Mouse (Mus musculus) heart, postnatal 36 days (tissue): ENCODE measurements around the gene Pyroxd1. TPM values are rescaled to one million over a fixed set of nuclear protein-coding genes. Genes with fewer than 3 reads are reported as not detected.
A peak's percentile ranks its signal among the peaks of the same experiment; 100 is the strongest.

Source experiments
- DNase-seq, 2 experiments: peaks; one replicate each; pipeline ENCODE4 v3.0.0; 2021 to 2022
- intact Hi-C: fragments of 180-260 bp; cut with DNase I; formaldehyde crosslinking; loops from one replicate; pipeline ENCODE4 v1.15.1; 2025
- total RNA-seq, 2 experiments: library from RNA; stranded (reverse); gene quantifications; 2 replicates each; pipeline ENCODE4 v1.2.3; 2021

The Pyroxd1 gene
- total RNA-seq, 2 experiments from 2014 or later = 8.7 to 10.5 TPM

DNA sequence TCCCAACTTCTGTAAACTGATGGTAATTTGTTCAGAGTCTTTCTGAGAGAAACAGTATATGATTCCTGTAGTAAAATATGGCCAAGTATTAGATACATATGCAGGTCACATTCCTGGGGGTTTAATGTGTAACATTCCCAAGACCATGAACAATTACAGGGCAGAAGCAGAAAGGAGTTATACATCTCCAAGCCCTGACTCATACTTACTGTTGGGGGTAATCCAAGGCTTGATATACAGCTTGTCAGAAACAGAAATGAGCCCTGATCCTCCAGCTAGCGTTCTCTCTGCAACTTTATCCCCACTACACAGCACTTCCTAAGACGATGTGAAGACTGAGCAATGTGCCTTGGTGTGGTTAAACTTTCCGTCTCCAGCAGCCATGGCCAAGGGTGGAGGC is 22.1 kb downstream of the Pyroxd1 start:
- DNase-seq = no peak
- intact Hi-C loops = no loop called here

DNA sequence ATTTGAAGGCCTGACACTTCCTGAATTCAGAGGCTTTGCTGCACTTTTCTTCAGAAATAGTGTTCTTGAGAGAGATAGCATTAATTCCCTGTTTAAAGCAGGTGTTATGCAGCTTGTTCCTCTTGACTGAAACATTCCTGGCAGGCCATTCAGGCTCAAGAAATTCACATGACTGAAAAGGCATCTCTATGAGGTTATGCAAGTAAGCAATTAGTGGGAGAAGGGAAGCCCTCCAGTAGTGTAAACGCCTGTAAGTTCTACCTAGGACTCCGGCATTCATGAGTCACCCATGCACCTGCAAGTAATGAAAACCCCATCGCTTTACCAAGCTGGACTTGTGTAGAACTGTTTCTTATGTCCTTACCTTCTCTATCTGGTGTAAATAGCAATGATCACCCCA is 24.1 kb downstream of the Pyroxd1 start:
- DNase-seq = no peak
- intact Hi-C loops = no loop called here

DNA sequence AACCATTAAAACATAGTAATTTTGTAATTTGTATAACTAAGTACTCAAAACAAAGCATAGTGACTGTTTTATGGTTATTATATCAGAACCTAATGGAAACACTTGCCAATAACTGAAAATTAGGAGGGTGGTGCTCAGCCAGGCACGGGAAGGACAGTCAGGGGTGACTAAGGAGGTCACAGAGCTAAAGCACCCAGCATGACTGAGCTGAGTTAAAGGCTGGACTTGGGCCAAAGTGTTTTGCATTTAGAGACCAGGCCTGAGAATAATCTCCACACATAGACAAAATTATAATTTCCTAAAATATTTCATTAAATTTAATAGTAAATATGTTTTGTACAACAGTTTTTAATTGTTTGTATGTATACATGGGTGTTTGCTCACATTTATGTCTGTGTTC is 31.6 kb downstream of the Pyroxd1 start:
- intact Hi-C loops = no loop called here

DNA sequence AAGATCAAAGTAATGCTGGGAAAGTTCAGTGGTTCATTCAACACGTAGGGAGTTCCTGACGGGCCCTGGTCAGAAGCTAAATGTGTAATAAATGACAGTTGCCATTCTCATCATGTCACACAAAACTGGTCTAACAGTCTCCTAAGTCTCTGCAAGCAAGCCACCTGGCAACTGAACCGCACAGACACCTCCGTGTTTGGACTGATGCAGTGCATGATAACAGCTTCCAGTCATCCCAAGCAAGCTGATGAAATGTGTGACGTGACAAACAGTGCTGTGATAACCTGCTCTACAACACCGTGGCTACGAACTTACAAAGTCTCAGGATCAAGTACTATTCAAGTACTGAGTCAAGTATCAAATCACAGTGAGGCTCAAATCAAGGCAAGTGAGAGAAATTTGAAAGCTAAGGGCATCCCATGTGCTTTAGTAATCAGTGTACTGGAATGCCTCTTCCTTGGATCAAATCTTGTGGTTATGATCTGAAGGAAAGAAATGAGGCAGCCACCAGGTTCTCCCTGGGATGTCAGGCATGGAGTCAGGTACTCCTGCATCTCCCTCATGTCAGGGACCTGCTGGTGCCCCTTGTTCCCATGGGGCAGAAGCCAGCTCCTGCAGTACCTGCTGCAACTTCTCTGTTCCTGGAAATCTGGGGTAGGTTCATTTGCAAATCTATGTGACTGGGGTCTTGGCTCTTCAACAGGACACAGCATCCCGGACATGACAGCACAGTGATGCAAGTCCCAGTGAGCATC is 33.3 kb downstream of the Pyroxd1 start:
- intact Hi-C loops = no loop called here
- DNase-seq = no peak

More for the DNA sequence above, 31.6 kb downstream of the Pyroxd1 start:
- no peak for DNase-seq

DNA sequence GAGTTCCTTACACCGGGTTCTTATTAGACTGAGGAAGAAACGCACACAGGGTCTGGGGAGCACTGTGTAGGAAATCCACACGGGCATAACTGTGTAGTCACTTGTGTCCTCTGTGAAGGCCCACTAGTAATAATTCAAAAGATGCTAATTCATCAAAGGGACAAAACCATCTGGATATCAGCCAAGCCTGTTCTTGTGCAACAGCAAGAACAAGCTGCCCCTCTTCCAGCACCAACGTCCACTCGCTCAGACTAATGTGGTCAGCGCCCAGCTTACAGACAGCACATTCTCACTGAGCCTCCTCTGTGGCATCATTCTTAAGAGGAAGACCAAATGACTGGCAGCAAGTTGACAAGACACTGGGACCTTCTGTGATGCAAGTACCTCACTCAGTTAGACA is 34.5 kb downstream of the Pyroxd1 start:
- intact Hi-C loops = no loop called here
- DNase-seq = no peak

DNA sequence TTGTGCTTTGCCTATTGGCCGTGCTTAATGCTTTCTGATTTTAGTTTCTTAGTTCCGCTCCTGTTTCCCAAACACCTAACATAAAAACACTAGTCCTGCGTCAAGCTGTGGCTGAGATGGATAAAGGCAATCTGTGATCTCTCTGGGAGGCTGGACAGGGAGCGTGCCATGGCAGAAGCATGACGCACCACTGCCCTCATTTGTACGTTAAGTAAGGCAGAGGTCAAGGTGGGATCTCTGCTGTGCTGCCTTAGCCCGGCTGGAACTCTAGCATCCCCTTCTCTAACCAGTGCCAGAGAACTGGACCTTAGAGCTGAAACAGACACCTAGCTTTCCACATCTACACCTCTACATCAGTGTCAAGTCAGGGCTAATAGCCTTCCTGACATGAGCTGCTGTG is 36.2 kb downstream of the Pyroxd1 start:
- intact Hi-C loops = no loop called here
- no peak for DNase-seq

DNA sequence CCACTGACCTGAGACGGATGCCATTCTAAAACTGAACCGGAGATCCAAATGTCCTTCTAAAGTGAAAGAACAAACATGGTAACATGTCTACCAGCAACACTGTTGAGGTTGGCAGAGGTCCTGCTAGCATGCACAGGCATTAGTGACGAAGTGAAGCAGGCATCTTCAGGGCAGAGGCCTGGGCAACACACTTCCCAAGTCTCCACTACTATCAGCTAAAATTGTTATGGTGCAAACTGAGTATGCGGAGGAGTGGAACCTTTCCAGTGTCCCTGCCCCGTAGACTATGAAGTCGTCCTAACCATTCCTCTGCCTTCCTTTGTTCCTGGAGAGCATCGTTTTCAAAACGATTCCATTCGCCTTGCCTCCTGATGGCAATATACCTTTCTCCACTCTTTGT is 39.1 kb downstream of the Pyroxd1 start:
- intact Hi-C loops = no loop called here

DNA sequence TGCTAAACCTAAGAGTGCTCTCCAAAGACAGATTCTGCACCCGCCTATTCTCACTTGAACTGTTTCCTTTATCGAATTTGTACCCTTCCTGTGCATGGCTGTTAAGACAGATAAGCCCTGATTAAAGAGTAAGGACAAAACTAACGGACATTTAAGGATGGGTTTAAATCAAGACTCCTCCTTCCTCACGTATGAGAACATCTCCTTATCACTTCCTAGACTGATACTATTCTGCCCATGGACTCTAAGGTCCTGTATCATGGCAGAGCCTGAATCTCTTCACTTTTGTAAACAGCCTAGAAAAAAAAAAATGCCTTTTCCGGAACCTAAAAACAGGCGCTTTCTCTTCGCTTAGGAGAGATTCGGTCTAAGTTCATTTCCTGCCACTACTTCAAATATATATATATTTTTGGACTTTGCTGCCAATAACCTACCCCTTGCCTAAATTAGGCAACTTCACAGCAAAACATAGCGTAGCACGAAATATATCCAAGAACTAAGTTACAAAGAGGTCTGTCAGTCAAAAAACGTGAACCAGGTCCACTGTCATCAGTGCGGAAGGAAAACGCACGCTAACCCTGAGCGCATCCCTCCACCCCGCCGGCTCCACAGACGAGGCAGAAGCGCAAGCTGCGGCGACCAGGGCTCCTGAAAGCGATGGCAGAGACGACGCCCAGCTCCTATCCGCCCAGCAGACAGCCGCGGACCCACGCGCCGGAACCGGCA is 41.0 kb downstream of the Pyroxd1 start:
- intact Hi-C loops = loop anchor here (2.0 to 5.0 kb wide), 3 partner anchors 40 to 371 kb away; partner anchors contain the start of gene Cmas
- no peak for DNase-seq

More for the DNA sequence above, 39.1 kb downstream of the Pyroxd1 start:
- DNase-seq = no peak

DNA sequence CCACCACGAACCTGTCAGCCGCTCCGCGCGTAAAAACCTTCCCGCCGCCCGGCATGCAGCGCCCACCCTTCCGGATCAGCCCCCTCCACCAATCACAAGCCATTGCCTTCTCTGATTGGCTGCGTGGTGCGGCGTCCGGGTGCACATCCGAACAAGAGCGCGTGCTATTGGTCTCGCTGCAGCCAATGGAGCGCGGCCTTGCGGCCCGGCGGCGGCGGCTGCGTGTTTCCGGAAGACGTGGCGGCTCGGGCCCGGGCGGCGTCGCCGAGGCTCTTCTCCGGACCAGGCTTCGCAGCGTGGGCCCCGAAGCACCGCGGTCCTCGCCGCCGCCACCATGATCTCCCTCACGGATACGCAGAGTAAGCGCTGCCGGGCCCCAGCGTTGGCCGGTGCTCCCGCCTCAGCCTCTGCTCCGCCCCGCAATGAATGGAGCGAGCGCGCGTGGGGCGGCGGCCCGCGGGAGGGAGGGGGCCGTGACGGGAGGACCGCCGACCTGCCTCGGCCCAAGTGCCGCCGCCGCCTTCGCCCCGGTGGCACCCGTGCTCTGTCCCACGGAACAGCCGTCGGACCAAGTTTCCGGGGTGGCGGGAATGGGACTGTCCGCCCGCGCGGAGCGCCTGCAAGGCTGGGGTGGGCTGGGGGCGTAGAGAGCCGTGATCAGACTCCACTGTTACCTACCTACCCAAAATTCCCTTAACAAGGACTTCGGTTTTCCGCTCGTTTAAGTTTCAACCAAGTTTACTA is 41.7 kb downstream of the Pyroxd1 start, which contains the start of the genes Recql and Golt1b:
Recql (minus strand) TSS at position 77 of the 744 bp plus-strand sequence.
Golt1b (plus strand) TSS at position 211 of the 744 bp plus-strand sequence.
- intact Hi-C loops = loop anchor here (2.0 to 5.0 kb wide), 3 partner anchors 40 to 370 kb away; partner anchors contain the start of gene Cmas
- peak; percentile 97 to 98 for DNase-seq

DNA sequence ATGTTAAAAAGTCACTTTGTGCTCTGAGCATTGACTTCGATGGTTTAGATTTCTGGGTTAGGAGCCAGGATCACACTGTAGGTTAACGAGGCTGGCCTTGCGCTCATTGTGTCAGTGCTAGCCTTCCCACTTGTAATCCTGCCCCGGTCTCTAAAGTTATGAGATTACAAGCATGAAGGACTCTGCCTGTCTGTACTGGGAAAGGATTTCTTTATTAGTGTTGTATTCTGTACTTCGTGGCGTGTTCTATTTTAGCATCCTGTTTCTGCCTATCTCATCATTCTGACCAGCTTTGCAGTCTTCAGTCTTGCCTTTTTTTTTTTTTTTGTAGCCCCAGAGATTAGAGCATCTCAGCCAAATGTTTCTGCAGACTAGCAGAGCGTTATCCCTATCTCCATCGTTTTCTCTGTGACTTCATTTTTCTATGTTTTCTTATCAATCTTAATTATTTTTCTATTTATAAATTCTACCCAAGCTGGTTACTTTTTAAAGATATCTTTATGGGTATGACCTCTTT is 42.4 kb downstream of the Pyroxd1 start:
- intact Hi-C loops = loop anchor here (2.0 to 5.0 kb wide), 3 partner anchors 41 to 369 kb away; partner anchors contain the start of gene Cmas
- DNase-seq = no peak

DNA sequence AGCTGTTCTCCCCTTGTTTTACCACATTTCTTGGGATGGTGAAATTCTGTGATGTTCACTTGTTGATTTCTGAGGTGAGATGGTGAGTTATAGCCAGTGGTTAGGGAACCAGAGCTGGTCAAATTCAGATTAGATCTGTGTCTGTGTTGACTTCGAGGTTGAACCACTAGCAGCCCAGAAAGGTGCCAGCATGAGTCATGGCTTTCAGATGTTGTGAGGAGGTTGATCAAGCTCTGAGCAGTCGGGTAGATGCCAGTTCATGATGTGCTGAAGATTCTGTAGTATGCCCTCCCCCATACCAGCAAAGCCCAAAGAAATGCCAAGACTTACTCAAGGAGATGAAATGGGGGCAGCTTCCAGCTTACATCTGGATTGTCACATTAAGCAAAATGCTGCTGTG is 43.6 kb downstream of the Pyroxd1 start:
- DNase-seq = no peak

DNA sequence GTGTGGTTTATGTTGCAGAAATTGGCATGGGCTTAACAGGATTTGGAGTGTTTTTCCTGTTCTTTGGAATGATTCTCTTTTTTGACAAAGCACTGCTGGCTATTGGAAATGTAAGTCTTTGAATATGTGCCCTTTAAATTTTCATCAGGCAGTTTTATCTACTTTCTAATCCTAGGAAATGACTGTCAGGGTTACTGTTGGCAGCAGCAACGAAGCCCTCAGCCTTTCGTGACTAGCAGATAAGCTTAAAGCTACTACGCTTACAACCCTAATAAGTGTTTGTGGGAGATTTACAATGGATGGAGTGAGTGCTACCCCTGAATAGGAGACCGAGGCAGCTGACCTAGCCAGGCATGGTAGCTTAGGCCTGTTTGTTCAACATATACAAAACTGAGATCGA is 46.9 kb downstream of the Pyroxd1 start:
- intact Hi-C loops = no loop called here

More for the DNA sequence above, 43.6 kb downstream of the Pyroxd1 start:
- intact Hi-C loops = loop anchor here (5.0 kb wide), 2 partner anchors 123 to 368 kb away; partner anchors contain the start of gene Cmas

DNA sequence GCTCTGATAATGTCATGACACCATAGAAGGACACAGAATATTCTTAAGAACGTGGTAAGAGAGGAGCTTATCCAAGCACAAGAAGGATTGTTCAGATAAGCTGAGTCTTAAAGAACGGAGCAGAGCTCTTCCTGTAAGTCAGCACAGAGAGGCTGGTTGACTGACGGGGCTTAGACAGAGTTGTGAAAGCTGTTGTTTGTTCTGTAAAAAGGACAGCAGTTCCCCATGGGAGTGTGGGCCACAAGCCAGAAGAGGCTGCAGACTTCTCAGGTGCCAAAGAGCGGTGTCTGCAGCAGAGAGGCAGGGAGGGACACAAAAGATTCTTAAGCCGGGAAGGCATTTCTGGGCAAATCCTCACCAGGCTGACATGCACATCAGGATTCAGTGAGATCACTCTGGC is 49.2 kb downstream of the Pyroxd1 start:
- peak in 1 of 2 experiments; percentile 8 for DNase-seq
- intact Hi-C loops = no loop called here

More for the DNA sequence above, 46.9 kb downstream of the Pyroxd1 start:
- DNase-seq = no peak

DNA sequence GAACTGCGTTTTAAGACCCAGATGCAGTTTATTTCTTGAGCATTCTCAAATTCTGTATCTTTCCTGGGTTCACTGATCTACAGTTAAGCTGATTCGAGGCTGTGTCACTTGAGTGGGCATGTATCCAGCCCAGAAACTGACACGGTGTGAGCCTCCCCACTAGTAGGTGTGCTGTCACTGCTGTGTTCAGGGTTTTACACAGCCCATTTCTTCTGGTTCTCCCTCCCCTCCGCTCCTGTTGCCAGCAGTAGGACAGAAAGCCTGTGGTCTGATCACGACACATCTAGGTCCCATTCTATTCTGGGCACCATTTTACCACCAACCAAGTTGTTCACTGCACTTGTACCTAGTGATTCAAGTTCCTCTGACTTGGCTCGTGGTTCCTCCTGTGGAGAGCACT is 50.3 kb downstream of the Pyroxd1 start:
- intact Hi-C loops = no loop called here
- no peak for DNase-seq

DNA sequence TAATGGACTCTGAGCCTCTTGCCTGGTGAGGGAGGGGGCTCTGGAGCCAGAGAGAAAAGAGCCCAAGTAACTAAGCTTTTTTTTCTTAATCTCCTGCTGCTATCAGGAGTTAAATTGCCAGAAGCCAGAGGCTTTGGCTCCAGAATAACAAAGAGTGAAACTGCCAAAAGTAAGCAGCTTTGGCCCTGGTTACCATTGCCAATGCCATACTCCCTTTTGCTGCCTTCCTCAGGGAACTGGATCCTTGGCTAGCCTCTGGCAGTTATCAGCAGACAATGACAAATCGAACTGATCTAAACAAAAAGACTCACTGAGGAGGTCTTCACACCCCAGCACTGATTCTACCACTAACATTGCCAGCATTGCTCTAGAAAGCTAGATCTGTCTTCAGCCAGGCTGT is 65.7 kb downstream of the Pyroxd1 start:
- intact Hi-C loops = no loop called here
- no peak for DNase-seq

Other genes starting within 250 kb of the Pyroxd1 start
- gene Slco1a6, start 137.1 kb upstream of the Pyroxd1 start, total RNA-seq = not detected
- not detected for gene Iapp, start 47.2 kb upstream of the Pyroxd1 start, total RNA-seq
- not detected for gene Slco1a5, start 22.7 kb upstream of the Pyroxd1 start, total RNA-seq
- 1 to 10 TPM; 7.8 to 8.3 TPM for gene Recql, start 41.4 kb downstream of the Pyroxd1 start, total RNA-seq
- gene Golt1b, start 41.6 kb downstream of the Pyroxd1 start, total RNA-seq = 10 to 100 TPM; 14.5 to 15.4 TPM
- not detected for gene Spx, start 67.8 kb downstream of the Pyroxd1 start, total RNA-seq
- under 1 TPM in 1 of 2 experiments, not detected in 1; 0.50 TPM for gene Gys2, start 127.5 kb downstream of the Pyroxd1 start, total RNA-seq
- 1,000 to 10,000 TPM; 2,735 to 2,880 TPM for gene Ldhb, start 162.3 kb downstream of the Pyroxd1 start, total RNA-seq
- gene Kcnj8, start 226.0 kb downstream of the Pyroxd1 start, total RNA-seq = 10 to 100 TPM; 28.3 to 31.3 TPM